Mouse (Mus musculus): ENCODE data around the gene Cd79b.

Cd79b gene

DNA sequence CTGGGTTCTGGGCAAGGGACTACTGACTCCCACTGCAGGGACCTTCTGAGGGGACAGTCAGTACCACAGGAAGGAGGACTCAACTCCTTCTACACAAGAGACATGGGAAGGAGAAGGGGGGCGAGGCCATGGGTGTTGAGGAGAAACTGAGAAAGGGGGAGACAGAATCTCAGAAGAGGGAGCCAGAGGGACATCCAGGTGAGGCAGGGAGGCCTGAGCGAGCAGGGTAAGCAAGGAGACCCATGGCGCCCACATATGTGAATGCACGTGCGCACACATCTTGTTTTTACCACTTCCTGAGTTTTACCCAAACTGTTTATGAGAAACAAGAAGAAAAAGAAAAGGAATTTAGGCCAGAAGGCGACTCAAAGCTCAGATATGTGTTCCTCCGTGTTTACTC is 3.2 kb upstream of the Cd79b start:
- no peak for DNase-seq

DNA sequence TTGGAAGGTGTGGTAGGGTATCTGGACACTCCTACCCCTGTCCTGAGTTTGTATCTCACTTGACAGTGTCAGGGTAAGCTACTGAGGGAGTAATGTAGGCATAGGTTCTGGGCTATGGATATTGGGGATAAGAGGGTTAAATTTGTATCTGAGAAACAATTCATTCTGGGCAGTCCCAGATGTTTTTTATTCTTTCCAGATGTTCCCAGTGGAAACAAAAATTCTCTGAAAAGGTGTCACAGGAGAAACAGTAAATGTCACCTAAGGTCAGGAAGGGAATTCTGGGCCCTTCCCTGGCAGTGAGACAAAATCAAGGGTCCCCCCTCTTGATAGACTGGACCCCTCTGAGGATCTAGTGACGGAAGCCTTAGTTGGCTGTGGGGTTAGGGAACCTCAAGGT is 1.9 kb upstream of the Cd79b start:
- DNase-seq: no peak

DNA sequence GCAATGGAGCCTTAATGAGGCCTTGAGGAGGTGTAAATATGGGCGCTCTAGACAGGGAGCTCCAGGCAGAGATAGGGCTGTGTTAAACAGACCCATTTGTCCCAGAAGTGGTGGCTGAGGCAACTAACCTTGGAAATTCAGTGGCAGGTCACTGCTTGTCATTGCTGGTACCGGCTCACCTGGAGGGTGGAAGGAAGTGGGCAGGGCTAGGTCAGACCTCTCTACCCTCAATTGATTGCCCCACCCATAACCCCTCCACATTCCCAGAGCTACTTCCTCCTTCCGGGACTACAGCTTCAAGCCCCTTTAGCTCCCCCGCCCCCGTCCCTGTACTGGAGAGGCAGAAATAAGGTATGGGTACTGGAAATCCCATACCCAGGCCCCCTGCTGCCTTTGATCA is 1.0 kb downstream of the Cd79b start:
- no peak for DNase-seq

DNA sequence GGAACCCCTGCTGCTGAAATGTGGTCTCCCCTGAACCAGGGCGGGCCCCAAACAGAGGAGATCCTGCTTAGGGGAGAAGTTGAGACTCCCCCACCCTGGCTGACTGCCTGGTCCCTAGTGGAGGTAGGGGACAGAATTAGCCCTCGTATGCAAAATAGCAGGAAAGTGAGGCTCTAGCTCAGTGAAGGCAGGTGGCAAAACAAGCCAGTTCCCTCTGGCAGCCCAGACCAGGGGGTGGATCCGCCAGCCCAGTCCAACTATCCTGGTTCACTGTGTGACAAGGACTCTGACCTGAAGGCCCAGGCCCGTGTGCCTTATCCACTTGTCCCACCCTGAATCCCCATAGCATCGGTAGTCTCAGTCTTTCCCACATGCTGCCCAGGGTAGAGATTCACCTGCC is 4.4 kb downstream of the Cd79b start:
- DNase-seq: no peak

DNA sequence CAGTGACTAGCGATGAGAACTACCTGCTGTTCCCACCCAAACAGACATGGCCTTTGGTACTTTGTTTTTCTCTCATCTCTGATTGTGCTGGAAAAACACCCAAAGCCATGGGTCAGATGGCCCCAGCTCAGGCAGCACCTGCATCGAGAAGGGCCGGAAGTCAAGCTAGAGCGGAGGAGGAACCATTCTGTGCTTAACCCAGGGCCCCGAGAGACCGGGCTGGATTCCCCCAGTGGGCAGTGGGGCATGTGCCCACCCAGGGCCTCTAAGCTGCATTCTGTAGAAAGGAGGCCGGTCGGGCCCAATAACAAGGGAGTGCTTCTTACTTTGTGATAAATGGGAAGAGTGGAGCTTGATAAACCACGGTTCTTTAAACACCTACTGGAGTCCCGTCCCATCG is 6.4 kb downstream of the Cd79b start:
- DNase-seq: no peak

DNA sequence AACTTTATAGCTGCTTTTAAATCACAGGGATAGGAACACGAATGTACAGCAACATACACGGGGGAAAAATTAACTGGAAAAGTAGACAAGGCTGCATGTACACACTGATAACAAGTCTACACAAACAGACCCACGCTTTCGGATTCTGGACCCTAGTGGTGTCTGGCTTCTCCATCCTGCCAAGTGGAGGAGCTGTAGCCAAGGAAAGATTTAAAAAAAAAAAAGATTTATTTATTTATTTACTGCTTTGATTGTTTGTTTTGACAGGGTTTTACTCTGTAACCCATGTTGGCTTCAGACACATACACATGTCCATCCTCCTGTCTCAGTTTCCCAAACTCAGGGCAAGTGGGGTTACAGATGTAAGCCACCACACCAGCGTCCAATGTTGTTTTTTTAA is 7.1 kb downstream of the Cd79b start:
- DNase-seq: no peak

DNA sequence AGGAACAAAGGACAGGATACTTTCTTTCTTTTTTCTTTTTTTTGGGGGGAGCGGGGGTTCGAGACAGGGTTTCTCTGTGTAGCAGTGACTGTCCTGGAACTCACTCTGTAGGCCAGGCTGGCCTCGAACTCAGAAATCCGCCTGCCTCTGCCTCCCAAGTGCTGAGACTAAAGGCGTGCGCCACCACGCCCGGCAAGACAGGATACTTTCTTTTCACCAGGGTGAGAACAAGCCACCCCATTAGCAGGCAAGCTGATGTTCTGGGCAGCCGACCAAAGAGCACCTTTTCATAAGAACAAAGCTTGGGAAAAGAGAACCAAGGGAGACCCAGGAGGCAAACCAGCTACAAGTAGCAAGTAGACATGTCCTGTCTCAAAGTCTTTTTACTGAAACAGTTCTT is 7.8 kb downstream of the Cd79b start:
- DNase-seq: no peak

DNA sequence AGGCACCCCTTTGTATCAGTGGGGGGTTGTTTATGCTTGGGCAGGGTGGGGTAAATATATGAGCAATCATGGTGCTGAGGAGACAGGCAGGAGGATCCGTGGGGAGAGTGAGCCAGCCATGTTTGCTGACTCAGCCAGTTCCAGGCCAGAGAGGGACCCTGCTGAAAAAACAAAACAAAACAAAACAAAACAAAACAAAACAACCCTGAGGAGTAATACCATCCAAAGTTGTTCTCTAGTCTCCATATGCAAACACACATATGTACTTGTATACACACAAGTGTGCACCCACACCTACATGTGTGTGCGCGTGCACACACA is 8.5 kb downstream of the Cd79b start:
- no peak for DNase-seq

DNA sequence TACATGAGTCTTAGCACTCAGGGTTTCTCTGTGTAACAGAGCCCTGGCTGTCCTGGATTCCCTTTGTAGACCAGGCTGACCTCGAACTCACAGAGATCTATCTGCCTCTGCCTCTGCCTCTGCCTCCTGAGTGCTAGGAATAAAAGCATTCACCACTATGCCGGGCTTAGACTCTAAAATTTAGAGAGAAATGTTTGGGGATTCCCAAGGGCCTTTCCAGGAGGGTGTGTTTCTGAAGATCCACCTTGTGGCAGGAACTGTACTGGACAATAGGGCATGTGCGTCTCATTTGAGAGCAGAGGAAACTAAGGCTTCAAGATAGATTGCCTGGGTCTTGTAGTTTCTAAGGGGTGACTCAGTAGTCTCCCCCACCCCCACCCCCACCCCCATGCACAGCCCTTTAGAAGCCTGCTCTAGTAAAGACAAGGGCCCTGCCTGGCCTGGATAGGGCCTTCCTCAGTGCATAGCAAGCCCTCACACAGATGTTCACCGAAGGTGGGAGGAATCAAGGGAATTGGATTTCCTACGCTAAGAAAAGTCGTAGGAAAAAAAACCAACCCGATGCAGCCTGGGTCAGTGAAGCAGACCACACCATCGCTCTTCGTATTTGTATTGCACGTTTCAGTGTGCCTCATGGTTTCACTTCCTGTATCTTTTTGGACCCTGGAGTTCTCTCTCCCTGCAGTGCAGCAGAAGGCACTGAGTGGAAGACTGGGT is 9.1 kb downstream of the Cd79b start:
- DNase-seq: no peak

DNA sequence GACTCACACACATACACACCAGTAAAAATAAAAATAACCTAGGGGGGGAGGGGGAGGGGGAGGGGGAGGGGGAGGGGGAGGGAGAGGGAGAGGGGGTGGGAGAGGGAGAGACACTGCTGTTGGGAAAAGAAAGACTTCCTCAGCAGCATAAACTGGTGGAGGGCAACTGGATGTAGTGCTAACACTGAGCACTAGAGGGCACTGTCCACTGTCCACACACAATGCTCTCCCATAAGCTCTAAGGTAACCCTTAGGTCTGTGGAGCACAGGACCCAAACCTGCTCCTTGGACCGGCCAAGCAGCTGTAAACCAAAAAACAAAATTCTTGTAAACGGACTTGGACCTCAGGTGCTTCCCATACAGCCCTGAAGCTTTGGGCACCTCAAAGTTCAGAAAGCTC is 11.9 kb downstream of the Cd79b start:
- peak; percentile 70 to 76 for DNase-seq

DNA sequence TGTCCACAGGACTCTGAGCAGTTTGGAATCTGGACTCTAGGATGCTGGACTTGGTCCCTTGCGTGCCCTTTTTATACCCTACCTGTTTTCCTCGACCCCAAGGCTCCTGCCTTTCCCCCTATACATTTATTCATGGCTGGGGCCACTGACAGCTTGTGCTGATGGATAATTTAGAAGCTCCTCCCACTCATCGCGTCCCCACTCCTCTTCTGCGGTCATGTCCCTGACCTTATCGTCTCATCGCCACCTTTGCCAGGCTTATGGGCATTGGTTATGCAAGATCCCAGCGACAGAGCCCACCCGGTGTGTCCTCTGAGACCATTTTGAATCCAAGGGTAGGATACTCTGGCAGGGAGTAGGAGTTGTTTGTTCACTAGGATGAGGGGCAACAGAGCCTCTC is 12.8 kb downstream of the Cd79b start, which contains the start of gene Gh:
Gene Gh (minus strand): TSS at position 101 of the 400 bp plus-strand sequence.
- no peak for DNase-seq

DNA sequence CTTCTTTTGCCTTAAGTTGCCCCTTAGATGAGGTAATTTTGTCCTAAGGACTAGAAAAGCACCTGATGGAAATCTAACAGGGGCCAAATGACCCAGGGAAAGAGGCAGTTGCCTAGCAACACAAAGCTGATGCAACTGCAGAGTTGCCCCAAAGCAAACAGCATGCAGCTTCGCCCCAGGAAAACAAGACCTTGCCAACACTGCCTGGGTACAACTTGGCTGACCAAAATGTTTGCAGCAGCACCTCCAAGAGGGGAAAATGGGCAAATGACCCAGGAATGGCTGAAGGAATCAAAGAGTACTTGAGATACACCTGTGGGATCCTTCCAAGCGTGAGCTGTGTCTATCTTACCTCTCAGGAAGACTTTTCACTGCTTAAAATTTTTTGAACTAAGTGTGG is 22.7 kb downstream of the Cd79b start:
- peak; percentile 82 to 83 for DNase-seq

DNA sequence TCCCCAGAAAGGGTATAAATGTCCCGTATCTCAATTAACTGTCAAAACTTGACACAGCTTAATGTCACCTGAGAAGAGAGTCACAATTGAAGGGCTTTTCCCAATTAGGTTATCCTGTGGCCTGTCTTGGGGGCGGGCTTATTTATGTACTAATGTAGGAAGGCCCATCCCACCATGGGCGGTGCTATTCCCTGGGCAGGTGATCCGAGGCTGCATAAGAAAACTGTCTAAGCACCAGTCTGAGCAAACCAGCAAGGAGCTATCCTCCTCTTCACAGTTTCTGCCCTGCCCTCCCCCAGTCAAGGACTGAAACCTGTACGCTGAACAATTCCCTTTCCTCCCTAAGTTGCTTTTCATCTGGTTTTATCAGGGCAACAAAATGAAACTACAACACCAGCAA is 24.2 kb downstream of the Cd79b start:
- no peak for DNase-seq

DNA sequence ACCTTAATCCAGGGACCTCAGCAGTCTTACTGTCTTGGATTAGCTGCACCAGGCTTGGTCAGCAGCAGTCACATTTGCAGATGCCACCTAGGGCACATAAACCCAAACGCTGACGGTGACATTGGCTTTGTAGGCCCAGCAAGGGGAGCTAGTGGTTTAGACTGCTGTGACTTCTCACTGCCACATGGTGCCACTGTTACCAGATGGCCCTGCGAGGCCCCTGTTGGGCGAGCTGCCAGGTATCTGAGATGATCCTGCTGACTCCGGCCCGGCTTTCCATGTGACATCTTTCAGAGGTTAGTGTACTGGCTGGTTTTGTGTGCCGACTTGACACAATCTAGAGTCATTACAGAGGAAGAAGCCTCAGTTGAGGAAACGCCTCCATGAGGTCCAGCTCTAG is 25.2 kb downstream of the Cd79b start:
- DNase-seq: peak; percentile 94 to 95

DNA sequence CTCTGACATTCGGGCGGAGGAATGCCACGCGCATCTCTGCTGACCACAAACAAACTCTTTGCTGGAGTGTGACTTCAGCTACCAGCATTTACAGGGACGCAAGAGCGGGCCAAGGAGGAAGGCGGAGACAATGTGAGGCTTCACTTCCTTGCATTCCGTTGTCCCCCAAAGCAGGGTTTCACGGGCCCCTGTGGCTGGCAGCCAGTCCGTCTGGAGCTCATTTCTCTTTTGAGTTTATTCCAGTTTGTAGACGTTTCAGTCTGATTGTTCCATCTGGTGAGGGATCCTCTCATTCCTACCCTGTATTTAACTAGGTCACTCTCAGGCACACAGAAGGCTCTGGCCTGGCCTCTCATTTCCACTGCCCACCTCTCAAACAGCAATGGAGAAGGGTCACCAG is 27.6 kb downstream of the Cd79b start:
- peak; percentile 80 to 83 for DNase-seq

DNA sequence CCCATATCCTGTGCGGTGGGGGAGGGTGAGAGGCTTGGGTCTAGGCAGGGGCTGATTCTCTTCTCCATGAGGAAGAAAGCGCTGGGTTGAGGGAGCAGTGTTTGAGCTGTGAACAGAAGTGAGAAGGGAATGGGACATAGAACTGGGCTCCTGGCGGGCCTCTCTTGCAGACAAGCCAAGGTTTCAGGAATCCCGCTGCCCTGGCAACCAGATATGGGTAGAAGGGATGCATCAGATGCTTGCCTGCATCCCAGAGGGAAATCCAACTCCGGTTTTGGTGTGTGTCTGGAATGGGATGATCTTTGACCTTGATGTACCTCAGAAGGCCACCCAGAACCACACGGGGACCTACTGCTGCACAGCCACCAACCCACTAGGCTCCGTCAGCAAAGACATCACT is 28.4 kb downstream of the Cd79b start:
- peak in 1 of 2 experiments; percentile 35 for DNase-seq

DNA sequence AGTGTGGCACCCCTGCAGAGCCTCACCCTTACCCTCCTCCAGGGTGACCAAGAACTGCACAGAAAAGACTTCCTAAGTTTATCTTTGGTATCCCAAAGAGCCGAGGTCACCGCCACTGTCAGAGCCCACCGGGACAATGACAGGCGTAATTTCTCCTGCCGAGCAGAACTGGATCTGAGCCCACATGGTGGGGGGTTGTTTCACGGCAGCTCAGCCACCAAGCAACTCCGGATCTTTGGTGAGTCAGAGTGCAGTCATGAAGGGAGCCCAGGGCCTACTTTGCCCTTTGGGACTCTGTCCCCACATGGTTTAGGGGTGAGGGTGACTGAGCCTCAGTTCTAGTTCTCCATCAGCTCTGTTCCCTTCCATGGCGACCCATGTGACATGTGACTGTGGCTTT is 30.4 kb downstream of the Cd79b start:
- no peak for DNase-seq

DNA sequence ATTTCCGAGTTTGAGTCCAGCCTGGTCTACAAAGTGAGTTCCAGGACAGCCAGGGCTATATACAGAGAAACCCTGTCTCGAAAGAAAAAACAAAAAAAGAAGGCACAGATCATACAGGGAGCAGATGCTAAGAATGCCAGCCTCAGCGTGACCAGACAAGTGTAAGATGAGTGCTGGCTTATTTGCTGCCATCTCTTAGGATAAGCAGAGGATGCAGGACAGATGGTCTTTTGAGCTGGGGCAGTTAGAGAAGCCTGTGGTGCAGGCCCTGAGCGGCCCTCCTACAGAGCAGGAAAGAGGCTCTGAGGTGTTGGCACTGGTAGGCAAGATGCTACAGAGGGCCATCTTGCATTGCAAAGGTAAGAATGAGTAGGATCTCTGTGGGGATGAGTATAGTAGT is 31.2 kb downstream of the Cd79b start:
- peak in 1 of 2 experiments; percentile 42 for DNase-seq

DNA sequence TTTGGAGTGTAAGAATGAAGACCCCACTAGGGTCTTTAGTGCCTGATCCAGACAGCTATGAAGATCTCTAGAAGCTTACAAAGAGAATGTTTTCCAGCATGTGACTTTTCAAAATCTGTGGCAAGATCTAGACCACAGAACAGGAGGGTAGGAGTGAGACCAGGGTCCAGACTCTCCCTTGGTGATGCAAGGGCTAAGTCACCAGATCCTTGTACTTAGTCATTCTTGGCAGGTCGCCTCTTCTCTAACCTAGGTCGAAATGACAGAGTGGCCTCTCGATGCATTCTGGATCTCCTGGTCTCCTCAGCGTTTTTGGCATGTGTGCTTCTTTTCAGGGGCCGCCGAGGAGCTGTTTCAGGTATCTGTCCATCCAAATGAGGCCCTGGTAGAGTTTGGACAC is 32.1 kb downstream of the Cd79b start:
- DNase-seq: no peak

DNA sequence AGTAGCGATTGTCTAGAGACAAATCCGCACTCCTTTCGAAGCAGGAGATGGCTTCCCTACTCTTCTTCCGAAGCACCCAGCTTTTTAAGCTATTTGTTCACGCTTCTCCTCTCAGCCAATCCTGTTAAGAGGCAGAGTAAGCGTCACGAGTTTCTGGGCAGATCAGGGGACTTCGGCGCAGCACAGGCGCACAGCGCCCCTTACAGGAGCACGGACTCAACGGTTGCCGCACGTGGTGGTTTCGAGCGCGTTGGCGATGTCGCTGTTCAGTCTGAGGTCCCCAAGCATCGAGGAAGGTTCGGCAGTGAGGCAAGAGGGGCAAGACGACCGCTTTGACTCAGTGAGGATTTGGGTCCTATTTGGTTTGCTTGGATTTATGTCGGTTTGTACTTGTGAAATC is 38.1 kb downstream of the Cd79b start, which contains the start of gene Tcam1:
Gene Tcam1 (plus strand): TSS at position 219 of the 400 bp plus-strand sequence.
- peak; percentile 95 to 97 for DNase-seq

DNA sequence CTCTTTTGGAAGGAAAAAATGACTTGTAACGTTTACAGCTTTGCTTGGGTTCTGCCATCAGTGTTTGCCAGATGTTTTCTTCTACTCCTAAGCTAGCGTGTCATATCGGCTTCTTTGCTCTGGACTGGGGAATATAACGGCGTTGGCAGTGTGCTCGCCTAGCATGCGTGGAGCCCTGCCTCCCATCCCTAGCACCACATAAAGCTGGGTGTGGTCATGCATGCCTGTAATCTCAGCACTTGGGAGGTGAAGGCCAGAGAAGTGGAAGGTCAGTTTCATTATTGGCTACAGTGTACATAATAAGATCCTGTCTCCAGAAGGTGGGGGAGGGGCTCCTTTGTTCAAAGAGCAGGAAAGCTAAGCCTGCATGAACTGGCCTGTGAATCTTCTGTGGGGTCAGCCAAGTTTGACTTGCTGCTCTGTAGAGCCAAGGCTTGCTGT is 39.6 kb downstream of the Cd79b start:
- DNase-seq: no peak

DNA sequence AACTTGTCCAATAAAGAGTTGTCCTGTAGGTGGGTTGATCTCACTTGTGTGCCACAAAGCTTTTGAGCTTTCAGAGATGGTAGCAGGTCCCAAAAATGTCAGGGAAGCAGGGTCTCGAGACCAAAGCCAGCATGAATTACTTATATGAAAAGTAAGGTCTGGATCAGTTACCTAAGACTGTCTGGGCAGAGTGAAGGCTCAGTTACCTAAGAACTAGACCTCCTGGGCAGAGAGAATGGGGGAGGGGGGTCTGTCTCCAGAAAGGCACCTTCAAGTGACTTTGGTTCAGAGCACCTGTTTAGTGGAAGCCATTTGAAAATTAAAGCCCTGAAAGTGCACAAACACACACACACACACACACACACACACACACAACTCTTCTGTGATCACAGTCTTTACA is 40.2 kb downstream of the Cd79b start:
- no peak for DNase-seq

DNA sequence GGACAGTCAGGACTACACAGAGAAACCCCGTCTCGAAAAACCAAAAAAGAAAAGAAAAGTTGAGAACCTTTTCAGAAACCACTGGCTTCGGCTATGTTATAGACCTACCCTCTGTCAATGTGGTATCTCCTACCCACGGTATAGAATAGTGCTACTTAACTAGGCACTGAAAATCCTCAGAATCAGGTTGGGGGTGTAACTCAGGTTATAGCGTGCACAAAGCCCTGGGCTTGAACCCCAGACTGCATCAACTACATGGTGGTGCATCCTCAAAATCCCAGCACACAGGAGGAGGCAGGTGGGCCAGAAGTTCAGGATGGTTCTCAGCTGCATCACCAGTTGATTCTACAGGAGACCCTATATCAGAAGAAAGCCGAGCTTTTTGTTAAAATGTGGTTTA is 40.8 kb downstream of the Cd79b start:
- DNase-seq: no peak

DNA sequence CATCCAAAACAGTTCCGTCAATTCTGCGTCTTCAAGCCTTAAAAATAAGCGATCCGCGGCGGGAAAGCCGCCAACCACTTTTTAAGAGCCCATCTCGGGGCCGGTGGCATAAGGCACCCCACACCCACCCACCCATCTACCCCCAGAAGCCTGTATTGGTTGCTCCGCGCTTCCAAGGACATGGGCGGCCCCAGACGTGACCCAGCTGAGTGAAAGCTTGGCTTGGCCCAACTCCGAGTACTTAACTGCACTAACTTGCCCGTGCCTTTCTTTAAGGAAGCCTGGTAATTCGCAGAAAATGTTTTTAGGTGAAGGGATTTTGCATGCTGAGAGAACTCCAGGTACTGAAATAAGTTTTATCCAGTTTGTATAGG is 41.3 kb downstream of the Cd79b start:
- DNase-seq: no peak

DNA sequence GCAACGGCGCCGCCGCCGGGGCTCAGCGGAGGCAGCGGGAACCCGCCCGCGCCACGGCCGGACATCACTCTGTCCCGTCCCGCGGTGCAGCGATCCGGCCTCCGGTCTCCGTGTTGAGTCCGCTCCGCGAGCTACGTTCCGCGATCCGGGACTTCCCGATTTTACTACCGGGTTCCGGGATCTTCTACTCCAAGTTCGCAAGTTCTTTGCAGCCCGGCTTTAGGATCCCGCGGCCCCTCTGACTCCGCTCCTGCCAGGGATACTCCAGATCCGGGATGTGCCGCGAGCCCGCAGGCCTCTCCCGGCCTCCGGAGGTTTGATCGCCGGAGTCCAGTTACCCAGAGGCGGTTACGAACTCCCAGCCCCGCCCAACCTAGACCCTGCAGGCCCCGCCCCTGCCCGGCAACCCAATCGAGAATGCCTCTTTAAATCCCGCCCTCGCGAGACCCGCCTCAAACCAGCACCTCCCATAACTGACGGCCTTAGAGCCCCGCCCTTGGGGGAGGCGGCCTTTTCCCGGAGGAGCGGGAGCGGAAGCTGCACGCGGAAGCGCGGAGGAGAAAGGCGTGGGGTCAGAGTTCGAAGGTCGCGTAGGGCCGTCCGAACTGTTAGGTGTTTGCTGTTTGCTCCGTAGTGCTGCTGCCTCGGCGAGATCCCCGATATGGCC is 41.8 kb downstream of the Cd79b start, which contains the start of gene Smarcd2:
Gene Smarcd2 (minus strand): TSS at position 329 of the 667 bp plus-strand sequence.
- peak; percentile 98 to 99 for DNase-seq

Measured in cerebellum, postnatal 36 days (tissue).